9 mouse cellular contexts compared by ENCODE assay signal in genomic region chr2:52558411-52558810, GRCm38 (mm10).
DNase-seq lines count a peak whose midpoint lies in the region; ATAC-seq and TF ChIP-seq lines count a peak whose summit lies in the region.
"Had no signal": no experiment of that assay in that cellular context is flagged by ENCODE, and none has a peak within 500 bp of the region (broad histone marks: within the 10 kb centered on the region; RNA-seq: fewer than 3 reads in every experiment).

No protein-coding gene starts in this region.

- H3K4me3 ChIP-seq in stomach, embryonic 14.5 days (ENCODE audit: low read depth, low read length) = no peak overlapping the region
- no peak overlapping the region for H3K4me3 ChIP-seq in stomach, postnatal 0 days (ENCODE audit: low read depth, low read length)
- peak overlapping the region; percentile 46 for H3K4me3 ChIP-seq in forebrain, embryonic 15.5 days
- peak overlapping the region; percentile 45 for H3K4me3 ChIP-seq in neural tube, embryonic 13.5 days
- no peak overlapping the region for H3K4me3 ChIP-seq in thymus, adult 2 months (ENCODE audit: control insufficient read depth, insufficient read depth, low read length)
- H3K4me3 ChIP-seq: myocyte had no signal

- H3K27me3 ChIP-seq in stomach, embryonic 14.5 days (ENCODE audit: control insufficient read depth, insufficient read depth, low read length) = no peaks in the 10 kb centered on the region
- no peaks in the 10 kb centered on the region for H3K27me3 ChIP-seq in stomach, postnatal 0 days (ENCODE audit: control insufficient read depth, insufficient read depth, low read length)
- no peaks in the 10 kb centered on the region for H3K27me3 ChIP-seq in forebrain, embryonic 15.5 days
- H3K27me3 ChIP-seq in neural tube, embryonic 13.5 days = no peaks in the 10 kb centered on the region
- H3K27me3 ChIP-seq in thymus, adult 2 months (ENCODE audit: control insufficient read depth, insufficient read depth, low read length) = no peaks in the 10 kb centered on the region

- no peaks in the 10 kb centered on the region for H3K4me1 ChIP-seq in stomach, embryonic 14.5 days (ENCODE audit: control insufficient read depth, insufficient read depth, low read length)
- no peaks in the 10 kb centered on the region for H3K4me1 ChIP-seq in stomach, postnatal 0 days (replicated peaks; ENCODE audit: control insufficient read depth, insufficient read depth)
- peaks cover 33% of the 10 kb centered on the region for H3K4me1 ChIP-seq in forebrain, embryonic 15.5 days
- peaks cover 34% of the 10 kb centered on the region for H3K4me1 ChIP-seq in neural tube, embryonic 13.5 days (replicated peaks)
- 0 out of 2 replicates have a peak, but pooled peaks cover 2% of the 10 kb centered on the region for H3K4me1 ChIP-seq in thymus, adult 2 months (replicated peaks; ENCODE audit: control insufficient read depth, insufficient read depth, low read length)

- TF ChIP-seq CTCF in stomach, postnatal 0 days (IDR thresholded peaks at IDR 0.05; ENCODE audit: low read depth) = no peak
- TF ChIP-seq CTCF in thymus, adult 2 months (IDR thresholded peaks at IDR 0.05; ENCODE audit: borderline replicate concordance, control insufficient read depth, extremely low read depth, insufficient read depth, low read length, poor library complexity) = no peak

- peaks cover 1% of the 10 kb centered on the region; the same call in 1 of the 2 replicates for H3K9me3 ChIP-seq in stomach, embryonic 14.5 days (ENCODE audit: control insufficient read depth, low read depth, low read length)
- no peaks in the 10 kb centered on the region for H3K9me3 ChIP-seq in stomach, postnatal 0 days (ENCODE audit: control insufficient read depth, low read length)
- 0 out of 2 replicates have a peak, but pooled peaks cover 2% of the 10 kb centered on the region for H3K9me3 ChIP-seq in forebrain, embryonic 15.5 days
- H3K9me3 ChIP-seq in neural tube, embryonic 13.5 days = peaks cover 3% of the 10 kb centered on the region; the same call in 1 of the 2 replicates

- no peaks in the 10 kb centered on the region for H3K36me3 ChIP-seq in stomach, embryonic 14.5 days (ENCODE audit: control insufficient read depth, insufficient read depth, low read length)
- no peaks in the 10 kb centered on the region for H3K36me3 ChIP-seq in stomach, postnatal 0 days (ENCODE audit: control insufficient read depth, insufficient read depth, low read length)
- H3K36me3 ChIP-seq in forebrain, embryonic 15.5 days = no peaks in the 10 kb centered on the region
- peaks cover 8% of the 10 kb centered on the region; the same call in 1 of the 2 replicates for H3K36me3 ChIP-seq in neural tube, embryonic 13.5 days
- no peaks in the 10 kb centered on the region for H3K36me3 ChIP-seq in thymus, adult 2 months (ENCODE audit: control insufficient read depth, insufficient read depth, low read length)

- TF ChIP-seq POLR2A in thymus, adult 2 months (IDR thresholded peaks at IDR 0.05; ENCODE audit: control insufficient read depth, extremely low read depth, insufficient read depth, low read length, poor library complexity) = no peak

- WGBS in stomach, embryonic 14.5 days = 41% methylated on average over 8 of the region's 8 CpGs
- 51% methylated on average over 8 of the region's 8 CpGs for WGBS in stomach, postnatal 0 days
- WGBS in forebrain, embryonic 15.5 days = 30% methylated on average over 8 of the region's 8 CpGs
- 29% methylated on average over 8 of the region's 8 CpGs for WGBS in neural tube, embryonic 13.5 days
- WGBS in thymus, adult 2 months = 50% methylated on average over 8 of the region's 8 CpGs

- H3K9ac ChIP-seq in stomach, embryonic 14.5 days (replicated peaks; ENCODE audit: low read depth, low read length) = no peak overlapping the region
- no peak overlapping the region for H3K9ac ChIP-seq in stomach, postnatal 0 days (ENCODE audit: low read length)
- peak overlapping the region; percentile 56 for H3K9ac ChIP-seq in forebrain, embryonic 15.5 days (replicated peaks)
- peak overlapping the region; percentile 75 for H3K9ac ChIP-seq in neural tube, embryonic 13.5 days

- no peak overlapping the region for H3K4me2 ChIP-seq in stomach, embryonic 14.5 days (replicated peaks; ENCODE audit: low read depth, low read length)
- H3K4me2 ChIP-seq in stomach, postnatal 0 days (replicated peaks; ENCODE audit: low read depth) = no peak overlapping the region
- H3K4me2 ChIP-seq in forebrain, embryonic 15.5 days (replicated peaks) = peak overlapping the region; percentile 47
- H3K4me2 ChIP-seq in neural tube, embryonic 13.5 days = peak overlapping the region; percentile 59

- no peak for DNase-seq in stomach, postnatal 0 days (ENCODE audit: low spot score)
- peak; percentile 81 for DNase-seq in layer of hippocampus, adult 9-11 months
- DNase-seq in urinary bladder, adult 18-20 months (ENCODE audit: low spot score in 2 of 2) = no peak
- DNase-seq in urinary bladder, postnatal 25 days (ENCODE audit: low spot score) = no peak
- no peak for DNase-seq in thymus, adult 2 months

- H3K27ac ChIP-seq in stomach, embryonic 14.5 days (ENCODE audit: low read length) = no peak overlapping the region
- H3K27ac ChIP-seq in stomach, postnatal 0 days (replicated peaks) = no peak overlapping the region
- H3K27ac ChIP-seq in forebrain, embryonic 15.5 days (replicated peaks) = peak overlapping the region; percentile 76
- H3K27ac ChIP-seq in neural tube, embryonic 13.5 days (replicated peaks) = peak overlapping the region; percentile 80
- H3K27ac ChIP-seq in thymus, adult 2 months (ENCODE audit: control insufficient read depth, insufficient read depth, low read length) = no peak overlapping the region

- no peak for TF ChIP-seq EP300 in stomach, postnatal 0 days (optimal IDR thresholded peaks at IDR 0.05)

- peak; percentile 56; the same call in 1 of the 2 replicates for ATAC-seq in stomach, embryonic 14.5 days (ENCODE audit: insufficient number of reproducible peaks, insufficient read depth, low FRiP score, low read depth)
- ATAC-seq in stomach, postnatal 0 days (ENCODE audit: low FRiP score, low TSS enrichment) = no peak
- ATAC-seq in forebrain, embryonic 15.5 days (replicated peaks) = peak; percentile 99
- peak; percentile 99 for ATAC-seq in neural tube, embryonic 13.5 days (ENCODE audit: low read depth)

Comparison
In these comparisons a context has a peak if more than half of its experiments do, and no peak if none do; other contexts are left out.
1. H3K27ac ChIP-seq: peak in forebrain, embryonic 15.5 days (single experiment) and neural tube, embryonic 13.5 days (single experiment); none in stomach, embryonic 14.5 days (single experiment), stomach, postnatal 0 days (single experiment) and thymus, adult 2 months (single experiment).
2. H3K4me2 ChIP-seq: peak in forebrain, embryonic 15.5 days (single experiment) and neural tube, embryonic 13.5 days (single experiment); none in stomach, embryonic 14.5 days (single experiment) and stomach, postnatal 0 days (single experiment).
3. H3K4me3 ChIP-seq: peak in forebrain, embryonic 15.5 days (single experiment) and neural tube, embryonic 13.5 days (single experiment); none in stomach, embryonic 14.5 days (single experiment), stomach, postnatal 0 days (single experiment) and thymus, adult 2 months (single experiment).
4. H3K9ac ChIP-seq: peak in forebrain, embryonic 15.5 days (single experiment) and neural tube, embryonic 13.5 days (single experiment); none in stomach, embryonic 14.5 days (single experiment) and stomach, postnatal 0 days (single experiment).